Mouse (Mus musculus): ENCODE data around the gene Mlxipl.

The Mlxipl gene

GRCm38 (mm10) chr5:135145955-135146354, 56.3 kb downstream of the Mlxipl start:
- DNase-seq (ENCODE audit: low spot score) = no peak

DNA sequence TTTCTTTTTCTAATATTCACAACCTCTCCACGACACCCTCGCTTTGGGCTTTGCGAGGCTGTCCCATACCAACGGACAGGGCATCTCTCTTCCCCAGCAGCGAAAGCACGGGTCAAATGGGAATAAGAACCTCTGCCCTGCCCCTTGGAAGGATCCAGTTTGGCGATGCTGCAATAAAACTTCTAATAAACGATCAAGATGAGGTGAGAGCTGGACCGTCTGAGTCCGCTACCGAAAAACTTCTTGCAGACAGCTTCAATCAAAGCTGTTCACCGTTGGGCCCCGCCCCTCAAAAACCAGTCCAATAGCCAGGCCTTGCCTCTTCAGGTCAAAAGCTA, 59.0 kb downstream of the Mlxipl start:
- no peak for DNase-seq (ENCODE audit: low spot score)

DNA sequence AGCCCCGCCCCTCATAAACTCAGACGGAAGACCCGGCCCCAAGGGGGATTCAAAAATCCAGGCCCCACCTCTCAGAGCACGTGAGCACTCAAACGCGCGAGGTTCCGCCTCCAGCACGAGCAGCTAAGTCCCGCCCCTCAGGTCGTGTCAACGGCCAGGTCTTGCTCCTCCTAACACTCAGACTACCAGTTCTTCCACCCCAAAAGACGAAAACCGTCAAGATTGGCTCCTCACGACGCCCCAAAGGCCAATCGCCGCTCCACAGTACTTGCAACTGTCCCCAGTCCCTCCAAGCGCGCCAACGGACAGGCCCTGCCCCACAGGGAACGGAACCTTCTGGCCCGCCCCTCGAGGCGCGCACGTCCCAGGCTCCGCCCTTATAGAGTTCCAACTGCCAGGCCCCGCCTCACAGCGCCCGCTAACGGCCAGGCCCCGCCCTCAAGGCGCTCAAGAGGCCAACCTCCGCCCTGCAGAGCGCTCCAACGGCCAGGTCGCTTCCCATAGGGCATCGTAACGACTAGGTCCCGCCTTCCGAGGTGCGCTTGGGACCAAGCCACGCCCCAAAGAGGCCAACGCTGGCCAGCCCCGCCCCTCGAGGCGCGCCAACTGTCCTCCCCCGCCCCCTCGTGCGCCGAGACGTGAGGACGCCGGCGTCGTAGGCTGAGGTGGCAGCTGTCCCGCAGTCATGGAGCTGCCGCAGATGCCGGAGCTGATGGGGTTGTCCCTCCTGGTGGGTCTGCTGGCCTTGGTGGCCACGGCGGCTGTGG, 59.5 kb downstream of the Mlxipl start, which contains the start of gene Tbl2:
TSS of gene Tbl2 (plus strand) at position 605 of the 767 bp plus-strand sequence.
- peak; percentile 95 for DNase-seq (ENCODE audit: low spot score)

GRCm38 (mm10) chr5:135149820-135150178, 60.1 kb downstream of the Mlxipl start:
- DNase-seq (ENCODE audit: low spot score) = no peak

DNA sequence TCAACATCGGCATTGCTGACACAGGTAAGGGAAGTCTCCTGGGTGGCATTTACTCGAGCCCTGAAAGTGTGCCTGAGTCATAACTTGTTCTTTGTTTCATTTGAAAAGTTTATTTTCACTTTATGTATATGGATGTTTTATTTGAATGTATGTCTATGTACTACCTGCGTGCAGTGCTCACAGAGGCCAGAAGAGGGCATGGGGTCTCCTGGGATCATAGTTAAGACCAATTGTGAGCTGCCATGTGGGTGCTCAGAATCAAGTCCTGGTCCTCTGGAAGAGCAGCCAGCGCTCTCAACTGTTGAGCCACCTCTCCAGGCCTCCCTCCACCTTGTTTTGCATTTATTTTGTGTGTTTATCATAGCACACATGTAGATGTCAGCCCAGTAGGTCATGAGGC, 66.8 kb downstream of the Mlxipl start:
- DNase-seq (ENCODE audit: low spot score) = no peak

GRCm38 (mm10) chr5:135161221-135161620, 71.5 kb downstream of the Mlxipl start:
- DNase-seq (ENCODE audit: low spot score) = no peak

DNA sequence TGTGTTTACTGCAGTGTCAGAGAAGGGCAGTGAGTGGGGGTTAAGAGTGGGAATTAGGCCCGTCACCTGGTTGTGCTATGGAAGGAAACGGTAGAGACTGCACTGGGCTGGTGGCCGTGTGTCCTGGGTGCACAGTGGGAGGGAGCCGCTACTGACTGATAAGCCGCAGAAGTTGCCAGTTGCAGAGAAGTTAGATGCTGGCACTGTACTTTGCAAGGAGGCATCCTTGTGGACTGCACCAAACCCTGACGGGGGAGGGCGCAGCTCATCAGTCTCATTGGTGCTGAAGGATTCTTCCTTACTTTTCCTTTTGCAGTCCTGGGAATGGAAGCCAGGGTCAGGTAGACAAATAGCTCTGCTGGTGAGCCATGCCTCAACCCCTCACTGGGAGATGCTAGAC, 72.0 kb downstream of the Mlxipl start:
- no peak for DNase-seq (ENCODE audit: low spot score)

DNA sequence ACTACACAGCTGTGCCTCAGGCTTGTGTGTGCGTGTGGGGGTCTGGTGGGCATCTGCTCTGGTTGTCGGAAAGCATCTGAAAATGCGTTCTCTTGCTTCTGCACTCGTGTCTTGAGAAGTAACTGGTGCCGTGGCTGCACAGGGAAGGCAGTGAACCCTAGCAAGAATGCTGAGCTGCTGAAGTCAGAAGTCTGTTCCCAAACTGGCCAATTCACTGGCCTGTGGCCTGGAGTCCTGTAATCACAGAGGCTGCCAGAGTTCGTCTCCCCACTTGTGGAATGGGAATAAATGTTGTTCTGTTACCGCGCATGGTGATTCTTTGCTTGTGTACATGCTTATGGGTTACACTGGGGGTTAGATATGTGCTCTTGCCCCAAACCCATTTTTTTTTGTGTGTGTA, 72.7 kb downstream of the Mlxipl start:
- no peak for DNase-seq (ENCODE audit: low spot score)

DNA sequence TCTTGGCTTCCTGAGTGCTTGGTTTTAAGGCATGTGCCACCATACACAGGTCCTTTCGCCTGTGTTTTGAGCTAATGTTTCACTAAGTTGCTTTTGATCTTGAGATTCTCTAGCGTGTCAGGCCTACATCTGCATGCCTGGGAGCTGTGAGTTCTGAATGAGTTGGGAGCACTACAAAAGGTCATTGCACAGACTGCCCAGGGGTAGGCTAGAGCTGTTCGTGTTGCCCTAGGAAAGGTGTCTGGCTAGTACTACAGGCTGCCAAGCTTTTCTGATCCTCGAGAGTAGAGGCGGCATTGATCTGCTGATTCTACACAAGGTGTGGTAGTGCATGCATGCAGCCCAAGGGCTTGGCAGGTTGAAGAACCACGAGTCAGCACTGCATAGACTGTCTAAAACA, 73.1 kb downstream of the Mlxipl start:
- no peak for DNase-seq (ENCODE audit: low spot score)

DNA sequence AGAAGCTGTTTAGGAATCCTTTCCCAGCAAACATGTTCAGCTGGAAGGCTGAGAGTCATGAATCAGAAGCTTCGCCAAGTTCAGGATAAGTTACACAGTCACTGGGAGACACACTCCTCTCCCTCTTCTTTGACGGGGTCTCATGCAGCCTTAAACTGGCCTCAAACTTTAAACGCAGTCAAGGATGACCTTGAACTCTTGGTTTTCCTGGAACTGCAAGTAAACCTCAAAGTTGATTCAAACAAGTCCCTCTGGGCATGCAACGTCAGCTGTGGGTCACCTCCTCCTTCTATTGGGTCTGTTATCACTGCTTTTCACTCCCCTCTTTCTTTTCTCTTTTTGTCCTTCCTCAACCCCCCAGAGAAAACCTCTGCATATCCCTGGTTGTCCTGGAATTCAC, 77.2 kb downstream of the Mlxipl start:
- DNase-seq (ENCODE audit: low spot score) = no peak

DNA sequence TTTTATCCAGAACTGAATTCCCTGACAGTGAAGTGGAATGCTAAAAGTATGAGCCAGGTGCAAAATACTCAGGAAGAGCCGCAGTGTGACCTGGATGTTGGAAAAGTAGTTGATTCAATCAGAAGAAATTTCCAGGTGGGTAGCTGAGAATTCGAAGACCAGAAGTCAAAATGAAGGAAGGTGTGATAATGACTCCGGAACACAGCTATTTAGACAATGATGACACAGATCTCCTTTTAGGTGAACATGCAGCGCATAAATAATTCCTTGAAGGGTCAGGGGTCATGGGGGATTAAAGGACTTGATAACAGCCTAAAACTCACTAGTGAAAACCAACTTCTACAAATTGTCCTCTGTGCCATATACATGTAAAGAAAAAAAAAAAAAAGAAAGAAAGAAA, 77.8 kb downstream of the Mlxipl start:
- DNase-seq (ENCODE audit: low spot score) = no peak

DNA sequence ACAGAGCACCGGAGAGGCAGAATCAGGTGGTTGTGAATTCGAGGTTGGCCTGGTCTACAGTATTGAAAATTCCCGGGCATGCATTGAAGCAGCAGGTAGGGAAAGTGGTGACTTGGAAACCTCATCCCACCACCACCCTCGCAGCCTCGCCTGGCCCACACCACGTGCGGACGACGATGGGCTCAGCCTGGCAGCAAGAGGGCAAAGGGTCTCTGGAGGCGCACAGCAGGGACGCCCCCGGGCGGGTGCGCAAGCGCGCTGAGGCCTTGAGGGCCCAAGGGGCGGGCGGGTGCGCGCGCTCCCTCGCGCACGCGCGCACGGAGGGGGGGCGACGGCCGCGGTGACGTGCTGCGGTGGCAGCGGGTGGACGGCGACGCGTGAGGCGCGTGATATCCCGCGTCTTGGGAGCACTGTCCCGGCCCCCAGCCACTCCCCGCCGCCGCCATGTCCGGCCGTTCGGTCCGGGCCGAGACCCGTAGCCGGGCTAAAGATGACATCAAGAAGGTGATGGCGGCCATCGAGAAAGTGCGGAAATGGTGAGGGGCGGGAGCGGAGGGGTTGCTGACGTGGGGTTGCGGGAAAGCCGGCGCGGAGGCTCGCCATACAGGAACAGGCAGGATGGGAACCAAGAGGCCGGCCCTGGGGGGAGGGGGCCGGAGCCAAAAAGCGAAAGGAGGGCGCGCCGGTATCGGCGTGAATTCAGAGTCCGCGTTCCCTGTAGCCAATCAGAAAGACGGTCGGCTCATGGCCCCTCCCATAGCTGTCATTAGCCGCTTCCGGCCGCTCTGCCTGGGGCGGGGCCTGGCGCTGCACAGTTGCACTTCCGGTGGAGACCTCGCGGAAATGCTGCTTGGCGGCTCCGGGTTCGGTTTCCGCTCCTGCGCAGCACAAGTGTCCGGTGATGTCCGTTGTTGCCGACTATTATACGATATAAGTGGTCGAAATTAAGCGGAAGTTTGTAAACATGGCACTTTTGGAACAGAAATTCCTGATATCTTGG, 78.7 kb downstream of the Mlxipl start, which contains the start of gene Bcl7b:
TSS of gene Bcl7b (plus strand) at position 221 of the 1,000 bp plus-strand sequence.
- DNase-seq (ENCODE audit: low spot score) = peak; percentile 96

GRCm38 (mm10) chr5:135169479-135169878, 79.8 kb downstream of the Mlxipl start:
- DNase-seq (ENCODE audit: low spot score) = no peak

GRCm38 (mm10) chr5:135171688-135172220, 82.1 kb downstream of the Mlxipl start:
- DNase-seq (ENCODE audit: low spot score) = no peak

DNA sequence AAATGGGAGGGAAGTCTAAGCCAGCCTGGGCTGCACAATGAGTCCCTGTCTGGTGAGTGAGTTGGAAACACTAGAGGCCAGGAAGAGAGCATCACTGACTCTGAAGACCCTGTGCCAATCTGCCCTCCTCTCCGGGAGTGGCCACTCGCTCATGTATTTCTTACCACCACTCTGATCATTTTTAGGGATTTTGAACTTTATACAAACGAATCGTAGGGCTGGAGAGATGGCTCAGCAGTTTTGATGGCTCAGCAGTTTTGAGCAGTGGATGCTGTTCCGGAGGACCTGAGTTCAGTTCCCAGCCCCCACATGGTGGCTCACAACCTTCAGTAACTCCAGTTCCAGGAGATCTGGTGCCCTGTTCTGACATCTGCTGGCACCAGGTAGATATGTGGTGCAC, 83.3 kb downstream of the Mlxipl start:
- DNase-seq (ENCODE audit: low spot score) = no peak

DNA sequence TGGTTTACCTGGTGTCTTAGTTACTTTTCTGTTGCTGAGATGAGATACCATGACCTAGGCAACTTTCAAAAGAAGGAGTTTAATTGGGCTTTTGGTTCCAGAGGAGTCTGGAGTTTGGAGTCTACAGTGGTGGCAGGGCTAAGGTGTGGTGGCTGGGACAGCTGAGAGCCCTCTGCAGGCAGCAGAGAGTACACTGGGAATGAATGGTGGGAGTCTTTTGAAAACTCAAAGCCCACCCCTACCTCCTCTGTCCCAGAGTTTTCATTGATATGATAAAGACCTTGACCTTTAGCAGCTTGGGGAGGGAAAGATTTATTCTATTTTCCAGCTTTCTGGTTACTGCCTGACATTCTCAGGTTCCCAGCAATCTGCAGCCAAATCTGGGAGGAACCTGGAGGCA, 85.4 kb downstream of the Mlxipl start:
- no peak for DNase-seq (ENCODE audit: low spot score)

GRCm38 (mm10) chr5:135178523-135178922, 88.8 kb downstream of the Mlxipl start:
- DNase-seq (ENCODE audit: low spot score) = no peak

DNA sequence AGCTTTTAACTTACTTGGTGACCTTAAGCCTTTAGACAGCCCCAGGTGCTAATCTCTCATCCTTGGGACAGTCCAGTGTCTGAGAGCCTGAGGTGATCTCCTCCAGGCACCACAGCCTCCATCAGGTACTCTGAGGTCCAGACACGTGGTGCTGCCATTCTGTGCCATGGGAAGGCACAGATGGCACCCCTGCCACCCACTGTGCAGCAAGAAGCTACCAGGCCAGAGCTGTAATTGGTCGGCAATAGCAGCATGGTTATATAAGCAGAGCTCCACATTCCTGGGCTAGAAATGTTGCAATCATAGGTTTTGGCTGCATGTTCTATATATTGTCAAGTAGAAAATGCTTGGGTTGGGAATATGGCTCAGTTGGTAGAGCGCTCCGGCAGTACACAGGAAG, 89.3 kb downstream of the Mlxipl start:
- peak; percentile 63 for DNase-seq (ENCODE audit: low spot score)

DNA sequence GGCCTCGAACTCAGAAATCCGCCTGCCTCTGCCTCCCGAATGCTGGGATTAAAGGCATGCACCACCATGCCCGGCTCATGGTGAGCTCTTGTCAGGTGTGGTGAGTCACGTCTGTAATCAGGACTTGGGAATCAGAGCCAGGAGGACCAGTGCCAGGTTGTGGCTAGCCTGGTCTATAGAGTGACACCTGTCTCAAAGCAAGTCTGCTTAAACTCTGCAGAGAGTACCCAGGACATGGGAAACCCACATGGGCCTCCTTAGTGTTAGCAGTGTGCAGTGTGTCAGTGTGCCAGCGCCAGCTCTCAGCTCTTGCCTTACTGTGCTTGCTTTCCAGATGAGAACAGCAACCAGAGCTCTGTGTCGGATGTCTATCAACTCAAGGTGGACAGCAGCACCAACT, 89.9 kb downstream of the Mlxipl start:
- no peak for DNase-seq (ENCODE audit: low spot score)

DNA sequence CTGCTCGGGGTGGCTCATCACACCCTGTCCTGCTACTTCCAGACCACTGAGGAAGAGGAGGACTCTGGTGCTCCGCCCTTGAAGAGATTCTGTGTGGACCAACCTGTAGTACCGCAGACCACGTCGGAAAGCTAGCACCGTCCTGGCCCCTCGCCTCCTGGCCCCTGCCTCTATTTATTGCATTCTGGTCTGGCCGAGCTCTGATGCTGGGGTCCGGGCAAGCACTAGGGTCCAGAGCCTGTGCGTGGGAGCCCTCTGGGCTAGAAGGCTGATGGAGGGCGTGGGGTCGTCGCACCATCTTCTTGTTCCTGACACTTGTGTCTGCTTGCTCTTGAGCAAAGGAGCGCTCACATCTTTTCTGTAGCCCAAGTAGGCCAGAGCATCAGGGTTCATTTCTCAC, 91.1 kb downstream of the Mlxipl start:
- DNase-seq (ENCODE audit: low spot score) = no peak

DNA sequence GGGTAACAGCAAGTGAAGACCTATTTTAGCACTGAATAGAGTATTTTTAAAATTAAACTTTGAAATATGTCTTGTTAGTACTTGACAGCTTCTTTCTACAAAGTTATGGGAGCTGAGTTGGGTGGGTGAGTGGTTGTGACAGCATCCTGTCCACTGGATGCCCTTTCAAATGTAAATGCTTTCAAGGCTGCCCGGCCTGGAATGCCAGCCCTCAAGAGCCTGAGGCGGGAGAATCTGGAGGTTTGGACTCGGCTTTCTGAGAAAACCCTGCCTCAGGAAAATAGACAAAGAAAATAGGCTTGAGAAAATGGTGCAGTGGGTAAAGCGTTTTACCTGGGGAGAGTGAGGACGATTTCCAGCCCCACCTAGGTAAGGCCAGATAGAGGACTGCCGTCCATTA, 92.1 kb downstream of the Mlxipl start:
- no peak for DNase-seq (ENCODE audit: low spot score)

DNA sequence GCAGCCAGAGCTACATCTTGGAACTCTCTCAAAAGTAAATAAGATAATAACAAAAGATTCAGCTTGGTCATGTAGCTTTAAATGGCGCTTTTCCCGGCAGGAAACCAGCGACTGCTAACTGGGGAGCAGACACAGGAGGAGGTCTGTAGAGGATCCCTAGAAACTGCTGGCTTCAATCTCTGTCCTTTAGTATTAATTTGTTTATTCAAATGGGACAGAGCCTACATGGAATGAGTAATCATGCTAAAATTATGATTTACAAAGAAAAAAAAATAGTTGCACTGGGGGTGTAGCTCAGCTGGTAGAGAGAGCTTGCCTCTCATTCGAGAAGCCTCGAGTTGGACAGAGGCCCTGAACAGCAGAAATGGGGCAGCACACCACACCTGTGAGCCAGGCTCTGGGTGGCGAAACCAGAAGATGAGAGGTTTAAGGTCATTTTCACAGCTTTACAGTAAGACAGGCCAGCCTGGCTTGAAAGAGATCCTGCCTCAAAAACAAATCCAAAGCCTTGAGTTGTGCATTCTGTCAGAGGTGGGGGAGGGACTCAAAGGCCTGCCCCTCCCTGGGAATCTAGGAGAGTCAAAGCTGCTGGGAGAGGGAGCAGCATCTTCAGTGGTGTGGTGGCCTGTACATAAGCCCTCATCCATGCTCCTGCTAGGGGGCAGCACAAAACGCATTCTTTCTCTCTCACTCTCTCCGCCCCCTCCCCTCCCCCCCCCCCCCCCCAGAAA, 93.6 kb downstream of the Mlxipl start:
- no peak for DNase-seq (ENCODE audit: low spot score)
